Mouse (Mus musculus): Measurements from ENCODE around the gene Galm. TPM values are rescaled to one million over a fixed set of nuclear protein-coding genes. Genes with fewer than 3 reads are reported as not detected.

Galm gene
- polyA plus RNA-seq, 1 experiment from 2014 or later: 2.0 TPM

GRCm38 (mm10) chr17:80095254-80095899, 31.9 kb upstream of the Galm start:
- ATAC-seq: peak; percentile 54; the same call in 1 of the 2 replicates
- H3K36me3 ChIP-seq (ENCODE audit: control insufficient read depth, insufficient read depth, low read length): no peaks in the 10 kb centered on the region
- peaks cover 23% of the 10 kb centered on the region for H3K4me1 ChIP-seq (ENCODE audit: control insufficient read depth, insufficient read depth, low read length)
- H3K4me2 ChIP-seq (ENCODE audit: low read length): peak overlapping the region; percentile 56
- no peaks in the 10 kb centered on the region for H3K27me3 ChIP-seq (ENCODE audit: control insufficient read depth, insufficient read depth, low read depth, low read length)
- H3K9me3 ChIP-seq (replicated peaks; ENCODE audit: control insufficient read depth, low read length, poor library complexity, severe bottlenecking): no peaks in the 10 kb centered on the region
- H3K4me3 ChIP-seq (ENCODE audit: low read depth, low read length): no peak overlapping the region
- no peak overlapping the region for H3K9ac ChIP-seq (ENCODE audit: low read depth, low read length)
- WGBS: 80% methylated on average over 9 of the region's 9 CpGs
- H3K27ac ChIP-seq (ENCODE audit: low read length): no peak overlapping the region

- H3K9ac ChIP-seq (ENCODE audit: low read depth, low read length): 0 out of 2 replicates have a peak overlapping the region, but pooled peaks have one; percentile 20
- no peaks in the 10 kb centered on the region for H3K36me3 ChIP-seq (ENCODE audit: control insufficient read depth, insufficient read depth, low read length)
- 12% methylated on average over 20 of the region's 20 CpGs for WGBS
- H3K4me1 ChIP-seq (ENCODE audit: control insufficient read depth, insufficient read depth, low read length): peaks cover 23% of the 10 kb centered on the region
- H3K27ac ChIP-seq (ENCODE audit: low read length): peak overlapping the region; percentile 34; the same call in 1 of the 2 replicates
- ATAC-seq: peak; percentile 89
- H3K4me2 ChIP-seq (ENCODE audit: low read length): peak overlapping the region; percentile 56
- H3K4me3 ChIP-seq (ENCODE audit: low read depth, low read length): peak overlapping the region; percentile 24; the same call in 1 of the 2 replicates
- H3K27me3 ChIP-seq (ENCODE audit: control insufficient read depth, insufficient read depth, low read depth, low read length): no peaks in the 10 kb centered on the region
- no peaks in the 10 kb centered on the region for H3K9me3 ChIP-seq (replicated peaks; ENCODE audit: control insufficient read depth, low read length, poor library complexity, severe bottlenecking)
Measured at GRCm38 (mm10) chr17:80096043-80096719, 31.1 kb upstream of the Galm start.

- Histone ChIP-seq H3K27ac (ENCODE audit: low read length) (no peak overlapping the region), H3K4me2 (ENCODE audit: low read length) (no peak overlapping the region), H3K9ac (ENCODE audit: low read depth, low read length) (no peak overlapping the region), H3K9me3 (replicated peaks; ENCODE audit: control insufficient read depth, low read length, poor library complexity, severe bottlenecking) (no peaks in the 10 kb centered on the region), H3K36me3 (ENCODE audit: control insufficient read depth, insufficient read depth, low read length) (no peaks in the 10 kb centered on the region), H3K4me3 (ENCODE audit: low read depth, low read length) (no peak overlapping the region), H3K27me3 (ENCODE audit: control insufficient read depth, insufficient read depth, low read depth, low read length) (no peaks in the 10 kb centered on the region), H3K4me1 (ENCODE audit: control insufficient read depth, insufficient read depth, low read length) (peaks cover 23% of the 10 kb centered on the region)
- no peak for ATAC-seq
- 89% methylated on average over 8 of the region's 8 CpGs for WGBS
Measured at GRCm38 (mm10) chr17:80096720-80097114, 30.6 kb upstream of the Galm start.

- no peak overlapping the region for H3K27ac ChIP-seq (ENCODE audit: low read length)
- WGBS: 27% methylated on average over 2 of the region's 2 CpGs
- no peaks in the 10 kb centered on the region for H3K36me3 ChIP-seq (ENCODE audit: control insufficient read depth, insufficient read depth, low read length)
- H3K4me1 ChIP-seq (ENCODE audit: control insufficient read depth, insufficient read depth, low read length): peaks cover 23% of the 10 kb centered on the region
- no peaks in the 10 kb centered on the region for H3K9me3 ChIP-seq (replicated peaks; ENCODE audit: control insufficient read depth, low read length, poor library complexity, severe bottlenecking)
- ATAC-seq: peak; percentile 34; the same call in 1 of the 2 replicates
- no peaks in the 10 kb centered on the region for H3K27me3 ChIP-seq (ENCODE audit: control insufficient read depth, insufficient read depth, low read depth, low read length)
- no peak overlapping the region for H3K4me3 ChIP-seq (ENCODE audit: low read depth, low read length)
- no peak overlapping the region for H3K4me2 ChIP-seq (ENCODE audit: low read length)
- H3K9ac ChIP-seq (ENCODE audit: low read depth, low read length): no peak overlapping the region
Measured at GRCm38 (mm10) chr17:80097221-80097620, 30.1 kb upstream of the Galm start.

- WGBS: 82% methylated on average over 6 of the region's 6 CpGs
- H3K36me3 ChIP-seq (ENCODE audit: control insufficient read depth, insufficient read depth, low read length): no peaks in the 10 kb centered on the region
Measured at GRCm38 (mm10) chr17:80099823-80100222, 27.4 kb upstream of the Galm start.

GRCm38 (mm10) chr17:80105348-80105978, 21.8 kb upstream of the Galm start:
- no peak overlapping the region for H3K9ac ChIP-seq (ENCODE audit: low read depth, low read length)
- H3K4me2 ChIP-seq (ENCODE audit: low read length): no peak overlapping the region
- ATAC-seq: no peak
- H3K4me3 ChIP-seq (ENCODE audit: low read depth, low read length): no peak overlapping the region
- no peaks in the 10 kb centered on the region; the same call in 1 of the 2 replicates for H3K9me3 ChIP-seq (replicated peaks; ENCODE audit: control insufficient read depth, low read length, poor library complexity, severe bottlenecking)
- no peaks in the 10 kb centered on the region for H3K27me3 ChIP-seq (ENCODE audit: control insufficient read depth, insufficient read depth, low read depth, low read length)
- no peaks in the 10 kb centered on the region for H3K4me1 ChIP-seq (ENCODE audit: control insufficient read depth, insufficient read depth, low read length)
- WGBS: 83% methylated on average over 10 of the region's 10 CpGs
- H3K36me3 ChIP-seq (ENCODE audit: control insufficient read depth, insufficient read depth, low read length): no peaks in the 10 kb centered on the region
- no peak overlapping the region for H3K27ac ChIP-seq (ENCODE audit: low read length)

More at GRCm38 (mm10) chr17:80099823-80100222, 27.4 kb upstream of the Galm start:
- no peaks in the 10 kb centered on the region for H3K27me3 ChIP-seq (ENCODE audit: control insufficient read depth, insufficient read depth, low read depth, low read length)
- no peak for ATAC-seq
- no peak overlapping the region for H3K9ac ChIP-seq (ENCODE audit: low read depth, low read length)
- no peak overlapping the region for H3K4me2 ChIP-seq (ENCODE audit: low read length)
- H3K4me1 ChIP-seq (ENCODE audit: control insufficient read depth, insufficient read depth, low read length): peaks cover 23% of the 10 kb centered on the region
- H3K4me3 ChIP-seq (ENCODE audit: low read depth, low read length): no peak overlapping the region
- no peak overlapping the region for H3K27ac ChIP-seq (ENCODE audit: low read length)
- no peaks in the 10 kb centered on the region for H3K9me3 ChIP-seq (replicated peaks; ENCODE audit: control insufficient read depth, low read length, poor library complexity, severe bottlenecking)

GRCm38 (mm10) chr17:80112665-80113305, 14.5 kb upstream of the Galm start:
- Histone ChIP-seq H3K9me3 (replicated peaks; ENCODE audit: control insufficient read depth, low read length, poor library complexity, severe bottlenecking) (no peaks in the 10 kb centered on the region; the same call in 1 of the 2 replicates), H3K27ac (ENCODE audit: low read length) (no peak overlapping the region), H3K27me3 (ENCODE audit: control insufficient read depth, insufficient read depth, low read depth, low read length) (no peaks in the 10 kb centered on the region), H3K36me3 (ENCODE audit: control insufficient read depth, insufficient read depth, low read length) (no peaks in the 10 kb centered on the region), H3K4me2 (ENCODE audit: low read length) (no peak overlapping the region), H3K9ac (ENCODE audit: low read depth, low read length) (no peak overlapping the region), H3K4me1 (ENCODE audit: control insufficient read depth, insufficient read depth, low read length) (no peaks in the 10 kb centered on the region), H3K4me3 (ENCODE audit: low read depth, low read length) (no peak overlapping the region)
- 84% methylated on average over 5 of the region's 5 CpGs for WGBS
- ATAC-seq: no peak

- H3K4me3 ChIP-seq (ENCODE audit: low read depth, low read length): no peak overlapping the region
- no peaks in the 10 kb centered on the region for H3K9me3 ChIP-seq (replicated peaks; ENCODE audit: control insufficient read depth, low read length, poor library complexity, severe bottlenecking)
- no peak overlapping the region for H3K27ac ChIP-seq (ENCODE audit: low read length)
- no peak overlapping the region for H3K4me2 ChIP-seq (ENCODE audit: low read length)
- H3K27me3 ChIP-seq (ENCODE audit: control insufficient read depth, insufficient read depth, low read depth, low read length): no peaks in the 10 kb centered on the region
- WGBS: 79% methylated on average over 4 of the region's 4 CpGs
- no peaks in the 10 kb centered on the region for H3K4me1 ChIP-seq (ENCODE audit: control insufficient read depth, insufficient read depth, low read length)
- no peaks in the 10 kb centered on the region for H3K36me3 ChIP-seq (ENCODE audit: control insufficient read depth, insufficient read depth, low read length)
- ATAC-seq: no peak
- H3K9ac ChIP-seq (ENCODE audit: low read depth, low read length): no peak overlapping the region
Measured at GRCm38 (mm10) chr17:80113468-80113867, 13.8 kb upstream of the Galm start.

All from midbrain, embryonic 16.5 days (tissue).